Mouse (Mus musculus) kidney, adult 2 months (tissue): ENCODE data around the gene Gm20708. TPM values are rescaled to one million over a fixed set of nuclear protein-coding genes. Genes with fewer than 3 reads are reported as not detected.
A peak's percentile ranks its signal among the peaks of the same experiment; 100 is the strongest.

Experiments
- DNase-seq: peaks from one replicate; pipeline ENCODE4 v3.0.0; 2021
- H3K27ac ChIP-seq: fragments of 200-500 bp; 2 replicates; pipeline ENCODE4 v1.5.1; 2012; ENCODE audit warnings: low read depth, low read length, control low read depth, inconsistent platforms; ENCODE audit not compliant: insufficient read depth
- H3K27me3 ChIP-seq: fragments of 200-500 bp; replicated peaks from 2 replicates; pipeline ENCODE4 v1.6.1; 2012; ENCODE audit warnings: mild to moderate bottlenecking, moderate library complexity, low read length, inconsistent platforms; ENCODE audit not compliant: control insufficient read depth, insufficient read depth
- H3K36me3 ChIP-seq: fragments of 200-500 bp; 2 replicates; pipeline ENCODE4 v1.6.1; 2012; ENCODE audit warnings: mild to moderate bottlenecking, moderate library complexity, low read length, inconsistent platforms; ENCODE audit not compliant: control insufficient read depth, insufficient read depth
- H3K4me1 ChIP-seq: fragments of 200-500 bp; 2 replicates; pipeline ENCODE4 v1.6.1; 2011; ENCODE audit warnings: low read length; ENCODE audit not compliant: control insufficient read depth, insufficient read depth
- H3K4me3 ChIP-seq: fragments of 200-500 bp; 2 replicates; pipeline ENCODE4 v1.5.1; 2011; ENCODE audit warnings: mild to moderate bottlenecking, low read depth, low read length, control low read depth; ENCODE audit not compliant: insufficient read depth
- CTCF ChIP-seq: fragments of 200-500 bp; conservative IDR thresholded peaks from 2 replicates; pipeline ENCODE4 v1.5.1; 2011; ENCODE audit warnings: low read depth, mild to moderate bottlenecking, control low read depth, low read length, moderate library complexity, mixed read lengths; ENCODE audit not compliant: insufficient read depth, insufficient read length
- POLR2A ChIP-seq: fragments of 200-500 bp; IDR thresholded peaks from one replicate; pipeline ENCODE4 v1.6.1; 2011; ENCODE audit warnings: low read depth, low read length, control low read depth
- WGBS: fragments of 180-500 bp; shearing (Covaris S2); methylation state at CpG from one replicate; pipeline ENCODE4 v1.1.7; 2018; 5-methylcytosine and 5-hydroxymethylcytosine counted together
- polyA plus RNA-seq: library from polyadenylated mRNA; depleted of rRNA; stranded (reverse); fragments of >200 nt; gene quantifications from 2 replicates; pipeline ENCODE4 v1.2.3, GENCODE M21; 2012

Gene Gm20708
- polyA plus RNA-seq, 1 experiment, result 0.22 TPM

- Histone ChIP-seq H3K4me3 (no peak overlapping the region), H3K27me3 (no peaks in the 10 kb centered on the region), H3K4me1 (no peaks in the 10 kb centered on the region), H3K27ac (no peak overlapping the region), H3K36me3 (no peaks in the 10 kb centered on the region)
- WGBS, result 23% methylated on average over 6 of the region's 6 CpGs
- DNase-seq, result peak; percentile 70
- TF ChIP-seq CTCF (no peak), POLR2A (no peak)
Observed at GRCm38 (mm10) chr11:117865988-117866387, 56.5 kb downstream of the Gm20708 start.

- Histone ChIP-seq H3K4me1 (peaks cover 4% of the 10 kb centered on the region; the same call in 1 of the 2 replicates), H3K27ac (no peak overlapping the region), H3K27me3 (no peaks in the 10 kb centered on the region), H3K4me3 (no peak overlapping the region), H3K36me3 (no peaks in the 10 kb centered on the region)
- DNase-seq, result peak; percentile 77
- TF ChIP-seq POLR2A (no peak), CTCF (peak; percentile 97)
- 38% methylated on average over 12 of the region's 12 CpGs for WGBS
Observed at GRCm38 (mm10) chr11:117870688-117871365, 61.4 kb downstream of the Gm20708 start.

- Histone ChIP-seq H3K4me3 (no peak overlapping the region), H3K4me1 (peaks cover 4% of the 10 kb centered on the region; the same call in 1 of the 2 replicates), H3K27ac (no peak overlapping the region), H3K36me3 (no peaks in the 10 kb centered on the region), H3K27me3 (no peaks in the 10 kb centered on the region)
- WGBS, result 62% methylated on average over 5 of the region's 5 CpGs
- DNase-seq, result no peak
- TF ChIP-seq CTCF, result no peak
- TF ChIP-seq POLR2A, result no peak
Observed at GRCm38 (mm10) chr11:117871376-117871775, 61.9 kb downstream of the Gm20708 start.

DNA sequence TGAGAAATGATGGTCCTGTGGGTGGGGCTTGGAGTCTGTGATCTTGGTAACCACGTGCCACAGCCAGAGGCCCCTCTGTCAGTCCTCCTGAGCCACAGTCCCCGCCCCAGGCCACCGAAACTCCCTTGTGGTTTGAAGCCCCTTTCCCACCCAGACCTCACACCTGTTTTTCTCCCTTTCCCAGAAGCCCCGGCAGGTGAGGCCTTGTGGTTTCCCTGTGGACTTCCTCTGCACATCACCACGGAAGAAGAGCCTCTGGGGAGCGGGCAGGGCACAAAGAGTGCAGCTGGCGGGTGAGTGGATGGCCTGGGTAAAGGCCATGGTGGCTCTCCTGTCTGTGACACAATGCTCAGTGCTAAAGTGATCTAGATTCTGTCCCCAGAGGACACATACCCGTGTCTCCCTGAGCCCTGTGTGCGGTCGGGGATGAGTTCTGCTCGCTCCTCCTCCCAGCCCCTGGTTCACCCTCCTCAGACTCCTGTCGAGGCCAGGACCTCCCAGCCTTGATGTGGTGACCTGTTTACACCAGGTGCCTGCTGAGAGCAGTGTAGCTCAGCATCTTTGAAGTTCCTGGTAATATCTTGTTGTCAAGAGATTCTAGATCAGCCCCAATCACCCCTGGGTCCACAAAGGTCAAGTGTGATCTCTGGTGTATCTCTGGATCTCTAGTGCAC is 62.6 kb downstream of the Gm20708 start:
- Histone ChIP-seq H3K36me3 (no peaks in the 10 kb centered on the region), H3K27me3 (no peaks in the 10 kb centered on the region), H3K4me3 (no peak overlapping the region), H3K4me1 (peaks cover 4% of the 10 kb centered on the region; the same call in 1 of the 2 replicates), H3K27ac (no peak overlapping the region)
- WGBS, result 70% methylated on average over 12 of the region's 12 CpGs
- DNase-seq, result no peak
- no peak for TF ChIP-seq CTCF

GRCm38 (mm10) chr11:117872861-117873608 is 63.6 kb downstream of the Gm20708 start, which contains the start of gene Tha1:
Gene Tha1, minus strand, starts transcription at chr11:117873481.
- Histone ChIP-seq H3K27me3 (no peaks in the 10 kb centered on the region), H3K36me3 (no peaks in the 10 kb centered on the region), H3K4me3 (peak within 1 kb of the TSS; percentile 87), H3K27ac (peak within 1 kb of the TSS; percentile 47; the same call in 1 of the 2 replicates), H3K4me1 (peaks cover 6% of the 10 kb centered on the region; the same call in 1 of the 2 replicates)
- TF ChIP-seq POLR2A, result peak; percentile 69
- TF ChIP-seq CTCF, result no peak
- 2% methylated on average over 51 of the region's 51 CpGs for WGBS
- peak; percentile 90 for DNase-seq

- WGBS, result 61% methylated on average over 4 of the region's 4 CpGs
- DNase-seq, result no peak
- TF ChIP-seq CTCF (peak; percentile 42), POLR2A (no peak)
- H3K27me3 ChIP-seq, result no peaks in the 10 kb centered on the region
- peaks cover 12% of the 10 kb centered on the region for H3K4me1 ChIP-seq
- H3K4me3 ChIP-seq, result no peak overlapping the region
- H3K36me3 ChIP-seq, result no peaks in the 10 kb centered on the region
- H3K27ac ChIP-seq, result no peak overlapping the region
Observed at GRCm38 (mm10) chr11:117874419-117874818, 65.0 kb downstream of the Gm20708 start.
